Mouse (Mus musculus): ENCODE results near the gene Dock3. TPM values are rescaled to one million over a fixed set of nuclear protein-coding genes. Genes with fewer than 3 reads are reported as not detected.
A peak's percentile ranks its signal among the peaks of the same experiment; 100 is the strongest.

The Dock3 gene
- total RNA-seq, 2 experiments from 2014 or later, result 0.33 TPM; not detected in 1

- no peak for DNase-seq (ENCODE audit: low spot score)
Observed at GRCm38 (mm10) chr9:107037947-107038346, 193.8 kb downstream of the Dock3 start.

GRCm38 (mm10) chr9:107027586-107027985 lies 204.1 kb downstream of the Dock3 start:
- no peak for DNase-seq (ENCODE audit: low spot score)

GRCm38 (mm10) chr9:107009841-107010240 lies 221.9 kb downstream of the Dock3 start:
- no peak for DNase-seq (ENCODE audit: low spot score)

- DNase-seq (ENCODE audit: low spot score), result no peak
Observed at GRCm38 (mm10) chr9:107003187-107003586, 228.5 kb downstream of the Dock3 start.

- peak; percentile 1 for DNase-seq (ENCODE audit: low spot score)
Observed at GRCm38 (mm10) chr9:106970742-106971141, 261.0 kb downstream of the Dock3 start.

GRCm38 (mm10) chr9:106958452-106958851 lies 273.3 kb downstream of the Dock3 start:
- no peak for DNase-seq (ENCODE audit: low spot score)

GRCm38 (mm10) chr9:106955486-106955885 lies 276.2 kb downstream of the Dock3 start:
- no peak for DNase-seq (ENCODE audit: low spot score)

- DNase-seq (ENCODE audit: low spot score), result no peak
Observed at GRCm38 (mm10) chr9:106934998-106935397, 296.7 kb downstream of the Dock3 start.

- DNase-seq (ENCODE audit: low spot score), result no peak
Observed at GRCm38 (mm10) chr9:106914878-106915277, 316.8 kb downstream of the Dock3 start.

GRCm38 (mm10) chr9:106913759-106914158 lies 317.9 kb downstream of the Dock3 start:
- no peak for DNase-seq (ENCODE audit: low spot score)

GRCm38 (mm10) chr9:106911624-106912023 lies 320.1 kb downstream of the Dock3 start:
- DNase-seq (ENCODE audit: low spot score), result no peak

- DNase-seq (ENCODE audit: low spot score), result no peak
Observed at GRCm38 (mm10) chr9:106908715-106909114, 323.0 kb downstream of the Dock3 start.

- DNase-seq (ENCODE audit: low spot score), result no peak
Observed at GRCm38 (mm10) chr9:106908174-106908573, 323.5 kb downstream of the Dock3 start.

- no peak for DNase-seq (ENCODE audit: low spot score)
Observed at GRCm38 (mm10) chr9:106906597-106906996, 325.1 kb downstream of the Dock3 start.

GRCm38 (mm10) chr9:106903791-106904134 lies 327.9 kb downstream of the Dock3 start:
- peak; percentile 40 for DNase-seq (ENCODE audit: low spot score)

GRCm38 (mm10) chr9:106903099-106903790 lies 328.5 kb downstream of the Dock3 start:
- no peak for DNase-seq (ENCODE audit: low spot score)

- DNase-seq (ENCODE audit: low spot score), result no peak
Observed at GRCm38 (mm10) chr9:106901596-106901995, 330.1 kb downstream of the Dock3 start.

- DNase-seq (ENCODE audit: low spot score), result no peak
Observed at GRCm38 (mm10) chr9:106898901-106899300, 332.8 kb downstream of the Dock3 start.

GRCm38 (mm10) chr9:106893327-106893726 lies 338.4 kb downstream of the Dock3 start:
- no peak for DNase-seq (ENCODE audit: low spot score)

- no peak for DNase-seq (ENCODE audit: low spot score)
Observed at GRCm38 (mm10) chr9:106892552-106892875, 339.2 kb downstream of the Dock3 start.

- DNase-seq (ENCODE audit: low spot score), result peak; percentile 97
Observed at GRCm38 (mm10) chr9:106891829-106892551, 339.7 kb downstream of the Dock3 start, which contains the start of gene Manf. Gene Manf (minus strand): TSS chr9:106891979.

- DNase-seq (ENCODE audit: low spot score), result no peak
Observed at GRCm38 (mm10) chr9:106891341-106891741, 340.4 kb downstream of the Dock3 start.

Data from gastrocnemius, adult 18-20 months (tissue).